Mouse (Mus musculus) urinary bladder, postnatal 0 days (tissue): ENCODE measurements around the gene Nos3. TPM values are rescaled to one million over a fixed set of nuclear protein-coding genes. Genes with fewer than 3 reads are reported as not detected.

ENCODE experiments used
- polyA plus RNA-seq: library from polyadenylated mRNA; unstranded; fragments of >200 nt; fragmentation: Nextera tagmentation; extraction: Ambion mirVana; gene quantifications from 2 replicates; pipeline ENCODE4 v1.2.1, GENCODE M21; 2015

Nos3 gene
- 2.3 and 2.8 TPM in 2 replicates for polyA plus RNA-seq

DNA sequence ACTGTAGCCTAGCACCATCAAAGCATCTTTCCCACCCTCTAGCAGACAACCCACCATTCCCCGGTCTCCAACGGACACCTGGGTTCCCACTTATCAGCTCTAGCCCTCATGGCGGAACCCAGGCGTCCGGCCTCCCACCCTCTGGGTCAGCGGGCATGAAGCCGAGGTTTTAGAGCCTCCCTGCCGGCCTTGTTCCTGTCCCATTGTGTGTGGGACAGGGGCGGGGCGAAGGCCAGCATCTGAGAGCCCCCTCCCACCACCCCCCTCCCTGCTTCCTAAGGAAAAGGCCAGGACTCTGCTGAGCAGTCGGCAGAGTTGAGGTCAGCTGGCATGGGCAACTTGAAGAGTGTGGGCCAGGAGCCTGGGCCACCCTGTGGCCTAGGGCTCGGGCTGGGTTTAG is at the start of gene Nos3:
TSS of gene Nos3 (plus strand) at position 303 of the 400 bp plus-strand sequence.

DNA sequence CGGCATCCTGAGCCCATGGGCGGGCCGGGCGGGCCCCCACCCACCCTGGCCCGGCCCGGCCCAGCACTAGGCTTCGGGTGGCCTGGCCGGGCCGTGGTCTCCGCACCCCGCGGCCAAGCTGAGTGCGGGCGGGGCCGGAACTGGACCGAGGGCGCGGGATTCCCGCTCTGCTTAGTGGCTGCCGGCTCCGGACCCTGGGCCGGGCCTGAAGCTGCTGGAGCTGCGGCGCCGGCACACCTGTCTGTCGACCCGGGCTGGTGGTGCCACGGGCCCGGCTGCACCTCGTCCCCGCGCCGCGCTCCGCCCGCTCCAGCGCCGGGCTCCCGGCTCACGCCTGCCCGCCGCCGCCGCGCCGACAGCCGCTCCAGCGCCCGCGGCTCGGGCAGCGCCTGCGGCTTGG is 13.3 kb upstream of the Nos3 start, which contains the start of gene Kcnh2:
TSS of gene Kcnh2 (minus strand) at position 327 of the 400 bp plus-strand sequence.

DNA sequence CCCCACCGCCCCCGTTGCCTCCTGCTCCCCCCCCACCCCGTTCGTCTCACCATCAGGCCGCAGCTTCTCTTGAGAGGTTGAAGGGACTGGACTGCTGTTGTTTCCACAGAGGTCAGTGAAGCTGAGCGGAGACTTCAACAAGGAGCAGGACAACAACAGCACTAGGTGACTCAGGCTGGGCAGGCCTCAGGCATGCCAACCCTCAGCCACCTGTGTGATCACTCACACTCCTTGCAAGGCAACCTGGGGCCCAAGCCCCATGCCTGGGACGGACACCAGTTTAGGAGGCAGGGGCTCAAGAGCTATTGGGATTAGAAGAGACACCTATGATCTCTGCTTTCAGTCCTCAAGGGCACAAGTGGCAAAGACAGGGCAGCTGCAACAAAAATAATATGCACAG is 27.3 kb downstream of the Nos3 start, which contains the start of gene Atg9b:
TSS of gene Atg9b (minus strand) at position 280 of the 400 bp plus-strand sequence.

DNA sequence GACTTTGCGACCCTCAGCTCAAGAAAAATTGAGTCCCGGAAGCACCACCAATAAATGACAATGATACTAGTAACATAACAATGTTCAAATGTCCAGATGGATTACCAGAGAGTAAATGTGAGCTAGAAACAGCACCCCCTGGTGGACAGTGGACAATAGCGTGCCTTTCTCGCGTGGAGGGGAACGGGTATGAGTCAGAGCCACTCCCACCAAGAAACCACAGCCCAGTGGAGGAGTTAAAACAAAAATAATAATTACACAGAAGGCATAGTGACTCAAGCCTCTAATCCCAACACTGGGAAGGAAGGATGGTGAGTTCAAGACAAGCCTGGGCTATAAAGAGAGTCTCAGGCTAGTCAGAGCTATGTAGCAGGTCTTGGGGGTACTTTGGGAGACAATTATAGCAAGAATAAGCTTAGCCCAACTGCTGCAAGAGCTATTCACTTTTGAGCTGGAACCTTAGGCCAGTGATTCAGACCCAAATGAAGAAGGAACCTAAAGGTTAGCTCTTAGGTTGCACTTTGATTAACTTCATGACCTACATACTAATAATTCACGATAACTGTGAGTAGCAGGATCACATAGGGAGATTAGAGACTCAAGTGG is 28.9 kb downstream of the Nos3 start, which contains the start of gene Abcb8:
TSS of gene Abcb8 (plus strand) at position 272 of the 606 bp plus-strand sequence.

DNA sequence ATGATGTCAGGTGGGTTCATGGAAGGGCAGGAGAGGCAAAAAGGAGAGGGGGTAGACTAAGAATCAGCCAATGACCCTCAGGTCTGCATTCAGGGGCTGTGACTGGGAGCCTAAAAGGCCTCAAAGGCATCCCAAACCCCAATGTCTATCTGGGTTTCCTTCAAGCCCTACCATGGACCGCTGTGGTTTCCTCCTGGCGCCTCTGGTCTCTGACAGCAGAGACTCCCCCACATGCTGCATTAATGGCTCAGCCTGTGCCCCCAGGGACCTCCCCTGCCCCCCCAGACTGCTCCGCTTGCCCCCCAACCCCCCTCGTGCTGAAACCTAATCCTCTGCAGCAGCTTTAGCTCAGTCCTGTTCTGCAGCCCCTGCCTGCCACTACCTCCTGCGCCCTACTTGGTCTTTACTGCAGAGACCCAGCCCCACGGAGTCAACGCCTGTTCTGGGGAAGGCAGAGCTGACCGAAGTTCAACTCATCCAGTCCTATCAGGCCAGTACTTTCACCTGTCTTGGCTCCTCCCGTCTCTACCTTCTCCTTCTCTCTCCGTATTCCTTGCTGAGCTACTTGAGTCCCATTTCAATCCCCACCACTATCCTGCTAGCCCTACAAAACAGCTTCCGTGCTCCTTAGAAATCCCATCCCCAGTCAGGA is 48.6 kb downstream of the Nos3 start, which contains the start of gene Asic3:
TSS of gene Asic3 (plus strand) at position 351 of the 652 bp plus-strand sequence.

DNA sequence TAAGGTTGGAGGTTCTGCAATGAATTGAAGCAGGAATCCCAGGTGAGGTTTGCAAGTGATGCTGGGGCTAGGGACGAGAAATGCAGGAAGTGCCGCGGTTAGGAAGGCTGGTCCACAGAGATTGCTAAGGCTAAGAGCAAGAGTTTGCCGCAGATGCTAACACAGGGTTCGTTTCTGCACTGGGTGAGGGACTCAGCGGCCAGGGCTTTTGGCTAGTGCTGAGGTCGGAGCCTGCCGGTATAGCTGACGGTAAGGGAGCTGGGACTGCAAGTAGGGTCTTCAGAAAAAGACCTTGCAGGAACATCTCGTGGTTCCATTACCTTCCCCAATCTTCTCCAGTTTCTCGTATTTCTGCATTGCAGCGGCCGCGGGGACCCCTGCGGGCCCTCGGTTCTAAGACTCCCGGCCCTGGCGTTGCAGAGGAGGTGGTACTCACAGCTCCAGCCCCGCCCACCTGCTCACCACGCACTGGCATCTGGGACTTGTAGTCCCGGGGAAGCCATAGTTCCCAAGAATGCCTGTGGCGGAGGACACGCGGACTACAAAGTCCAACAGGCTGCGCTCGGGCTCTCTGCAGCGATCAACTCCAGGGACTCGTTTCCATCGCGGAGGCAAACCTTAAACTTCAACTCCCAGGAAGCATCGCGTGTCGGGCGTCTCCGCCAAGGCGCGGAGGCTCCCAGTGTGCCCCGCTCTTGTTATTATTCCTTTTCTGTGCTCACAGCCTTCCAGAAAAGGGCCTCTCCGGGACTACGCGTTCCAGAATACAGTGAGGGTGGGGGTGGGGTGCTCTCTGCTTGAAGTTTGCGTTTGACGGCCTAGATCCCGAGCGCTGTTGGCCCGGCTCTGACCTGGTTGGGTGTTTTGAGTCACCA is 58.8 kb downstream of the Nos3 start, which contains the start of the genes Cdk5 and Slc4a2:
TSS of gene Cdk5 (minus strand) at position 402 of the 875 bp plus-strand sequence.
TSS of gene Slc4a2 (plus strand) at position 709 of the 875 bp plus-strand sequence.

Other genes starting within 250 kb of the Nos3 start
- 8.4 and 10.1 TPM in 2 replicates for gene Nupl2, start 199.8 kb upstream of the Nos3 start, polyA plus RNA-seq
- 4.7 and 7.1 TPM in 2 replicates for gene Kcnh2, start 13.2 kb upstream of the Nos3 start, polyA plus RNA-seq
- 1.0 and 1.3 TPM in 2 replicates for gene Atg9b, start 27.3 kb downstream of the Nos3 start, polyA plus RNA-seq
- 18.7 and 21.8 TPM in 2 replicates for gene Abcb8, start 28.9 kb downstream of the Nos3 start, polyA plus RNA-seq
- gene Asic3, start 48.6 kb downstream of the Nos3 start, polyA plus RNA-seq: 0.13 TPM in 1 of 2 replicates, not detected in the other
- gene Cdk5, start 58.7 kb downstream of the Nos3 start, polyA plus RNA-seq: 28.3 and 30.0 TPM in 2 replicates
- gene Slc4a2, start 59.0 kb downstream of the Nos3 start, polyA plus RNA-seq: 32.6 and 35.5 TPM in 2 replicates
- 83.8 and 89.2 TPM in 2 replicates for gene Fastk, start 80.5 kb downstream of the Nos3 start, polyA plus RNA-seq
- gene Tmub1, start 83.0 kb downstream of the Nos3 start, polyA plus RNA-seq: 12.5 and 14.3 TPM in 2 replicates
- gene Agap3, start 87.4 kb downstream of the Nos3 start, polyA plus RNA-seq: 20.8 and 25.5 TPM in 2 replicates
- 0.07 TPM in 1 of 2 replicates, not detected in the other for gene Gbx1, start 162.4 kb downstream of the Nos3 start, polyA plus RNA-seq
- 0.13 and 0.15 TPM in 2 replicates for gene Asb10, start 176.2 kb downstream of the Nos3 start, polyA plus RNA-seq
- not detected in 2 replicates for gene 4931409K22Rik, start 192.0 kb downstream of the Nos3 start, polyA plus RNA-seq
- 48.3 and 51.4 TPM in 2 replicates for gene Abcf2, start 212.7 kb downstream of the Nos3 start, polyA plus RNA-seq
- 22.6 and 22.9 TPM in 2 replicates for gene Chpf2, start 221.9 kb downstream of the Nos3 start, polyA plus RNA-seq